Mouse (Mus musculus) embryonic fibroblast, embryonic 13.5 days (primary cell): ENCODE data around the gene Slc39a11. TPM values are rescaled to one million over a fixed set of nuclear protein-coding genes. Genes with fewer than 3 reads are reported as not detected.

Experiments used
- H3K27ac ChIP-seq: 2 replicates; pipeline ENCODE4 v1.5.1; 2012; ENCODE audit warnings: low read length, control low read depth, inconsistent platforms; ENCODE audit not compliant: insufficient read depth
- H3K4me1 ChIP-seq: 2 replicates; pipeline ENCODE4 v1.6.1; 2011; ENCODE audit warnings: low read length; ENCODE audit not compliant: control insufficient read depth, insufficient read depth
- H3K4me3 ChIP-seq: 2 replicates; pipeline ENCODE4 v1.5.1; 2011; ENCODE audit warnings: mild to moderate bottlenecking, control low read depth, low read length; ENCODE audit not compliant: insufficient read depth
- CTCF ChIP-seq: IDR thresholded peaks from 2 replicates; pipeline ENCODE4 v1.5.1; 2011; ENCODE audit warnings: mild to moderate bottlenecking, control low read depth, low read length, moderate library complexity, borderline replicate concordance; ENCODE audit not compliant: insufficient read depth
- POLR2A ChIP-seq: IDR thresholded peaks from 2 replicates; pipeline ENCODE4 v1.6.1; 2011; ENCODE audit warnings: low read depth, mild to moderate bottlenecking, control low read depth, low read length, moderate library complexity
- polyA plus RNA-seq: library from polyadenylated mRNA; stranded (reverse); fragments of >200 nt; gene quantifications from 2 replicates; pipeline ENCODE4 v1.2.4, GENCODE M21; 2011; ENCODE audit warnings: low read depth; ENCODE audit not compliant: missing spikeins, insufficient read length

The Slc39a11 gene
- polyA plus RNA-seq, 1 experiment, result 21.4 TPM

- TF ChIP-seq POLR2A, result no peak
- no peak for TF ChIP-seq CTCF
- H3K4me3 ChIP-seq, result no peak overlapping the region
- no peaks in the 10 kb centered on the region for H3K4me1 ChIP-seq
- H3K27ac ChIP-seq, result no peak overlapping the region
Measured at GRCm38 (mm10) chr11:113407474-113407873, 242.4 kb downstream of the Slc39a11 start.

GRCm38 (mm10) chr11:113400868-113401267 lies 249.0 kb downstream of the Slc39a11 start:
- Histone ChIP-seq H3K4me1 (no peaks in the 10 kb centered on the region), H3K4me3 (no peak overlapping the region), H3K27ac (no peak overlapping the region)
- no peak for TF ChIP-seq CTCF
- TF ChIP-seq POLR2A, result no peak

- Histone ChIP-seq H3K4me3 (no peak overlapping the region), H3K4me1 (no peaks in the 10 kb centered on the region), H3K27ac (no peak overlapping the region)
- TF ChIP-seq POLR2A (no peak), CTCF (no peak)
Measured at GRCm38 (mm10) chr11:113399601-113400000, 250.3 kb downstream of the Slc39a11 start.

DNA sequence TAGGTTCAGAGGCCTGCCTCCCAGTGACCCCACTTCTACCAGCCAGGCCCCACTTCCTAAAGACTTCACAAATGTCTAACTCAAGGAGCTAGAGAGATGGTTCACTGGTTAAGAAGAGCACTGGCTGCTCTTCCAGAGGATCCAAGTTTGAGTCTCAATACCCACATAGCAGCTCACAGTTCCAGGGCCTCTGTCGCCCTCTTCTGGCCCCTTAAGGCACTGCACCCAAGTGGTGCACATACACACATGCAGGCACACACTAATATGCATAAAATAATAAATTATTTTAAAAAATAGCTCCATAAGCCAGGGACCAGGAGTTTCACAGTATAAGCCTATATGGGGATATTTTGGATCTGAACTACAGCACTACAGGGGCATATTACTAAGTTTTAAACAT lies 252.5 kb downstream of the Slc39a11 start:
- no peak overlapping the region for H3K4me3 ChIP-seq
- TF ChIP-seq POLR2A, result no peak
- no peak for TF ChIP-seq CTCF
- H3K27ac ChIP-seq, result no peak overlapping the region
- no peaks in the 10 kb centered on the region for H3K4me1 ChIP-seq

- no peak for TF ChIP-seq CTCF
- TF ChIP-seq POLR2A, result no peak
- Histone ChIP-seq H3K4me1 (no peaks in the 10 kb centered on the region), H3K27ac (no peak overlapping the region), H3K4me3 (no peak overlapping the region)
Measured at GRCm38 (mm10) chr11:113393366-113394150, 256.3 kb downstream of the Slc39a11 start.

- Histone ChIP-seq H3K4me3 (no peak overlapping the region), H3K27ac (no peak overlapping the region), H3K4me1 (no peaks in the 10 kb centered on the region)
- TF ChIP-seq POLR2A (no peak), CTCF (no peak)
Measured at GRCm38 (mm10) chr11:113391664-113392063, 258.2 kb downstream of the Slc39a11 start.

GRCm38 (mm10) chr11:113389637-113390036 lies 260.2 kb downstream of the Slc39a11 start:
- Histone ChIP-seq H3K27ac (no peak overlapping the region), H3K4me1 (no peaks in the 10 kb centered on the region), H3K4me3 (no peak overlapping the region)
- no peak for TF ChIP-seq CTCF
- TF ChIP-seq POLR2A, result no peak

DNA sequence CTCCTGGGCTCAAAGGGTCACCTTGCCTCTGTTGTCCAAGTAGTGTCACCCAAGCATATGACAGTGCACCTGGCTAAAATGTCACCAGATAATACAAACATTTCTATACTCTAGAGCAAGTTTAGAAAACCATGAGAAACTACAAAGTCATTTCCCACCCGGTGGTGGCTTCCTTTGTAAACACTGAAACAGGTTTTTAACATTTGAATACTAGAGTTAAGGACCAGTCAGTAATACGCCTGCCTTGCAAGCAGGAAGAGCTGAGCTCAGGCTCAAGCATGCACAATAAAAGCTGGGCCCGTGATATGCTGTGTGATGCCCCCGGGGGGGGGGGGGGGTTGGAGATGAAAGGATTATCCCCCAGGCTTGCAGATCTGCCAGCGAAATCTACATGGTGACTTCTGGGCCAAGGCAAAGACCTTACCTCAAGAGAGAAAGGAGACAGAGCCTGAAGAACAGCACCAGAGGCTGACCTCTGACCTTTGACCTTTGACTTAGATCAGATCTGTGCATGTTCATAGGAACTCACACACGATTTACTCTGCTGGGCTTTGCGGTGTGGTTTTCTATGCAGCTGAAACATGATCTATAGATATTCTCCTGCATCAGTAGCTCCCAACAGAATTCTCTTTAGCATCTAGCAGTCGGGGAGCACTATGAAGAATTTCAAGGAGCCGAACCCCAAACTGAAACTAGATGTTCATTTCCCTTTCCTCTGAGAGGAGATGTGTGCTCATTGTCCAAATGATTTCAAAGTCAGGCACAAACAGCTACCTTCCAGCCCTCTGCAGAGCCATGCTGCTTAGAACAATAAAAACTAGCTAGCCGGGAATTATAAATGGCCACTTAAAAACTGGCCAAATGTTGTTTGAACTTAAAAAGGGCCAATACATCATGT lies 267.0 kb downstream of the Slc39a11 start:
- Histone ChIP-seq H3K4me1 (no peaks in the 10 kb centered on the region), H3K4me3 (no peak overlapping the region), H3K27ac (no peak overlapping the region)
- no peak for TF ChIP-seq POLR2A
- no peak for TF ChIP-seq CTCF

- Histone ChIP-seq H3K4me3 (no peak overlapping the region), H3K27ac (no peak overlapping the region), H3K4me1 (no peaks in the 10 kb centered on the region)
- TF ChIP-seq POLR2A, result no peak
- TF ChIP-seq CTCF, result no peak
Measured at GRCm38 (mm10) chr11:113381550-113381949, 268.3 kb downstream of the Slc39a11 start.

GRCm38 (mm10) chr11:113378867-113379266 lies 271.0 kb downstream of the Slc39a11 start:
- Histone ChIP-seq H3K4me3 (no peak overlapping the region), H3K4me1 (no peaks in the 10 kb centered on the region), H3K27ac (no peak overlapping the region)
- TF ChIP-seq POLR2A, result no peak
- TF ChIP-seq CTCF, result no peak
